Mouse (Mus musculus): ENCODE measurements around the gene Rab3a. TPM values are rescaled to one million over a fixed set of nuclear protein-coding genes. Genes with fewer than 3 reads are reported as not detected.

Gene Rab3a
- total RNA-seq, 2 experiments from 2014 or later = 830 to 904 TPM

DNA sequence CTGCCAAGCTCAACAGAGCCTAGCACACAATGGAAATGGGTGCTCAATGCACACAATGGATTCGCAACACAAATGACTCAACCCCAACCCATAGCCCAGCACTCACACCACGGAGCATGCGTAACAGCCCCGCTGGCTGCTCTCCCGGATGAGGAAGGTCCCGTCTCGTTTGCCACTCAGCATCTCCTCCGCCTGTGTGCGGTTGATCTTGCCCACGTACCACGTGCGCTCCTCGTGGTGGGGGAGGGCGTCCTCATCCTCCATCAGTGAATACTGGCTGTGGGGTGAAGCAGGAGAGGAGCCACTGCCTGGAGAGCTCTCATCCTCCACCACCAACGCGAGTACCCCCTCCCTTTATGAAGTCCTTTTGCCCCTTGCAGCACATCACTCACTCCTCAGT lies 14.5 kb downstream of the Rab3a start:
- intact Hi-C loops (cut with DNase I) = no loop called here
- peak in 1 of 2 experiments; percentile 40 for DNase-seq (ENCODE audit: low spot score in 2 of 2)

DNA sequence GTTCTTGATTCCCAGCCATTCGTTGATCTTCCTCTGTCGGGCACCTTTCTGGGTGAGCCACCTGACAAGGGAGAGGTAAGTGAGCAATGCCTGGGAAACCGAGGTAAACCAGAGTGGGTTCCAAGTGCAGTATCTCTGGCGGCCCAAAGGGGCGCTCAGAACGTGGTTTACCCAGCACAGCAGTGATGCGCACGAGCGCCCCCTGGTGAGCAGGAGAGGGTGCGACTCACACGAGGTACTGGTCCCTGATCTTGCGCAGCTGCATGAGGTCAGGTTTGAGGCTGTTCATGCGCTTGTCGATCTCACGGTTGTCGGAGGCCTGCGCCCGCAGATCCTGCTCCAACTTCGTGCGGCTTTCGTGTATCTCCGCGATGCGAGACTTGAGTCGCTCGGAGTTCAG lies 14.9 kb downstream of the Rab3a start:
- DNase-seq (ENCODE audit: low spot score in 2 of 2) = peak; percentile 96 to 97
- intact Hi-C loops (cut with DNase I) = no loop called here

DNA sequence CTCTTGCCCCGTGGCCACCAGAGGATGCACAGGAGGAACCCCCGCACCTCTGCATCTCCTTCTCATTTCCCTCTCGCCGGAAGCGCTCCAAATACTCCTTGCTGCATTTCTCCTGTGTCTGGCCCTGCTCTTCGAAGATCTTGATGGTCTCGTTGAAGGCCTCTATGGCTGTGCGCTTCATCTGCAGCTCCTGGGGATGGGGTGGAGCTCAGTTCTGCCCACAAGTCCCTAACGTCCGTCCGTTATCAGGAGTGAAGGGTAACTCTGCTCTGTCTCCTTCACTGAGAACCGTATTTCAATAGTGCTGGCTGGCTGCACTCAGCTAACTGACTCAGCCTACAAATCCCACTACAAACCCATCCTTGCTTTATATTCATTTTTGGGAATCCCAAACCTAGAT lies 15.4 kb downstream of the Rab3a start:
- intact Hi-C loops (cut with DNase I) = no loop called here
- DNase-seq (ENCODE audit: low spot score in 2 of 2) = no peak

DNA sequence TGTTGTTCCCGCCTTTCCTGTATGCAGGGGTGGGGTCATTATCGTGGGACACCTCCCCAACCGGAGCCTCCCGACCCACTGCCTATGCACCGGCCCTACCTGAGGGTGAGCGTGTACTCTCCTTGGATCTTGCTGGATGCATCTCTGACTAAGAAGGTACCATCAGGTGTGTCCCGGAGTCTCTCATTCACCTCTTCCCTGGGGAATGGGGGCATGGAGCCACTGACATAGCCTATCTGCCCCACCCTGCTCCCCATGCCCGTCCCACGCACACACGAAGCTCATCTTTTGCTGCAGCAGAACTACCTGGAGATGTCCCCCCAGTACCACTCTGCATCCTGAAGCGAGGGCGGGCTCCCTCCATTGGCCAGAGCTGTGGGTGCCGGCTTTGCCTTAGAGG lies 16.3 kb downstream of the Rab3a start:
- DNase-seq (ENCODE audit: low spot score in 2 of 2) = no peak

DNA sequence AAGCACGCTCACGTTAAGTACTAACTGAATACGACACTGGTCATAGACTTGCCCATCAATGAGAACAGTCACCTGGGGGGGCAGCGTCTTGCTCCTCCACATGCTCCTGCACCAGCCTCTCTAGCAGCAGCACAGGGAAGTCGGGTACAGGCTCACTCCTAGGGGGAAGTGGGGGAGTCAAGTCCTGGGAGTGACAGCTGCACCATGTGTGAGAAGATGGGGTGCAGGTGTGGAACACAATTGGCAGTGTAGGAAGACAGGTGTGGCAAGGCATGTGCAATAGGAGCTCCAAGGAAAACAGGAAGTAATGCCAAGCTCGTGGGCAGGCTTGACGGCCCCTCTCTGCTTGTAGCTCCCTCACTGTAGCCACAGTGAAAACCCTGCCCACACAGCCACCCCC lies 16.7 kb downstream of the Rab3a start:
- no peak for DNase-seq (ENCODE audit: low spot score in 2 of 2)
- intact Hi-C loops (cut with DNase I) = no loop called here

More for the DNA sequence above, 16.3 kb downstream of the Rab3a start:
- intact Hi-C loops (cut with DNase I) = no loop called here

DNA sequence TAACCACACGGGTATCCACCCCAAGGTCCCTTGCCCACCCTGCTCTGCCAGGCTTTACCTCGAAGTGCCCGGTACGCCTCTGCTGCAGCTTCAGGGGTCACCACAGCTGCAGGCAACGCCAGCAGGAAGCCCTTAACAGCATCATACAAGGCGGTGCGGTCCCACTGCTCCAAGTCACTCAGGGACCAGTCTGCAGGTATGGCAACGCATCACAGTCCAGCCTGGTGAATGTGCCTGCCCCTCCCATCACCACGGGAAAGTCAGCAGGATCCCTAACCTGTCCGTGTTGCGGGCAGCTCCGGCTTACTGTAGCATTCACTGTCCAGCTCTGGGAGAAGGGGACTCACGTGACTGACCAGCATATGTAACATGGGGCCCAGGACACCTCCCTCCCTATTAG lies 17.6 kb downstream of the Rab3a start:
- intact Hi-C loops (cut with DNase I) = no loop called here
- DNase-seq (ENCODE audit: low spot score in 2 of 2) = no peak

DNA sequence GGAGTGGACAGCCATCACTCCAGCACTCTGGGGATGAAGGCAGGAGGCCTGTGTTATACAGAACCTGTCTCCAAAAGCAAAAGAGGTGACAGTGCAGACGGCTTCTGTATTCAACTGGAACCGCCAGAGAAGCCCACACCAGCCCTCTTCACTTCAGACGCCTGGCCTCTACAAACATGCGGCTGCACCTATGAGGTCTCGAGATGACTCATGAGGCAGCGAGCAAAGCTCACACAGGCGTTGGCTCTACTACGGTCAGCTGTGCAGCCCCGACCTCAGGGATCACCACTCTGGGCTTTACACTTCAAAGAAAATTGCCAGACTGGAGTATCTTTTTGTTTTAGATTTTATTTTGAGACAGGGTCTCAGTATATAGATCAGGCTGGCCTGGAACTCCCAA lies 18.4 kb downstream of the Rab3a start:
- no peak for DNase-seq (ENCODE audit: low spot score in 2 of 2)

DNA sequence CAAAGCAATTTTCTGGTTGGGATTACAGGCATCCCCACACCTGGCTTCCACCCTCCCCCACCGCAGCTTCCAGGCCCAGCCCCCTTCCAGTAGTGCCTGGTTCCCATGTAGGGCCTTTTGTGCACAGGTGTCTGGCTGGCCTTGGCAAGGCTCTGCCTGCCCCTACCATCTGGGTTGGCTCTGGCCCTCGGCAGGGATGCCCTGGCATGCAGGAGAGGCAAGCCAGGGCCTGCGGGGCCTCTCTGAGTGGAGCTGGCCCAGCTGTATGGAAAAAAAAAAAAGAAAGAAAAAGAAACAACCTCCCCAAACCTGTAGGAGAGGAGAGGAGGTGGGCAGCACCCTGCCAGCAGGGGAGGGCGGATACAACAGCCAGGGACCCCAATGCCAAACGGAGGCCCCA lies 18.9 kb downstream of the Rab3a start:
- DNase-seq (ENCODE audit: low spot score in 2 of 2) = no peak
- intact Hi-C loops (cut with DNase I) = no loop called here

More for the DNA sequence above, 18.4 kb downstream of the Rab3a start:
- intact Hi-C loops (cut with DNase I) = no loop called here

DNA sequence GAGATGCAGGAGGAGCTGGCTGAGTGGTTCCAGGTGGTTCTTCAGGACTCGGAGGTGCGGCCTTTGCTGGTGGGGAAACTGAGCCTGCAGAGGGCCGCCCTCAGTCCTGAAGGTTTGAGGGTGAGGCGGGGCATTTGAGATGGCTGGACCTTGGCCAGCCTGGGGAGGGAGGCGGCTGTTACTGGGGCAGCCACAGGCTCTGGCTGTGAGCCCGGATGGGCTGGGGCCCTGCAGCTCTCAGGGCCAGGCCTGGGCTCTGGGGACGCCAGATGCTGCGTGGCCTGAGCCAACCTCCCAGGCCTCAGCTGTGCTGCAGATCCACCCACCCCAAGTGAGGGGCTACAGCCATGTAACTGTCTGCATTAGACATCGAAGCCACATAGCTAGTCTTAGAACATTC lies 19.4 kb downstream of the Rab3a start:
- DNase-seq (ENCODE audit: low spot score in 2 of 2) = no peak
- intact Hi-C loops (cut with DNase I) = no loop called here

DNA sequence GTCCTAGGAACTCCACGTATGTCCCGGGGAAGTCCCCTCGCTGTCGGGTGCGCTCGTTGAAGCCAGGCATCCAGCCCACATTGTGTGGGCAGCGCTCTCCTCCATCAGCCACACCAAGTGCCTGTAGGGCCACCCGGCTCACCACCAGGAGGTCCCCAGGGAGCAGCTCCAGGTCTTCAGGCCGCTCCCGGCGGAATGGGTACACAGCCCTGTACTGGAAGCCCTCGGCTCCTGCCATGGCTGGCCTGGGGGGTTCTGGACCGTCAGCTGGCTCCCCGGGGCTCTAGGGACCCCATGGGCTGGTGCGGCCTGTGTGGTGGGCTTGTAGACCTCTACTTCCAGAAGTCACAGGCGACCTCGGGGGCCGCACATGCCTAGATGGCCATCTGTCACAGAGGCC lies 20.3 kb downstream of the Rab3a start:
- DNase-seq (ENCODE audit: low spot score in 2 of 2) = no peak
- intact Hi-C loops (cut with DNase I) = no loop called here

DNA sequence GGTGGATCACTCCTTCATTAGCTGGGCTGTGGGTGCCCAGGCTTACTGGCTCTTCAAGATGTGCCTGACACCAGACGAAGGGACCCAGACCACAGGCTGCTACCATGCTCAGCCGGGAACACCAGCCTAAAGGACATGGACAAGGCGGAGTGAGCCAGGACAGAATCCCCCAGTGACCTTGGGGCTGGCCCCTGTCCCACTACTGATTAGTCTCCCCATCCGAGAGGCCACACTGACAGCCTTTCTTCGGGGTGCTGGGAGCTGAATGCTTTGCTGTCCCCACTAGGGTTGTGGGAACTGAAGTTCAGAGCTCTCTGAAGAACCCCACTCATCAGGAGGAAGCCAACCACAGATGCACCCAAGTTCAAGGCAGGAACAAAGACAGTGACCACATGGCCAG lies 20.7 kb downstream of the Rab3a start:
- intact Hi-C loops (cut with DNase I) = no loop called here
- no peak for DNase-seq (ENCODE audit: low spot score in 2 of 2)

DNA sequence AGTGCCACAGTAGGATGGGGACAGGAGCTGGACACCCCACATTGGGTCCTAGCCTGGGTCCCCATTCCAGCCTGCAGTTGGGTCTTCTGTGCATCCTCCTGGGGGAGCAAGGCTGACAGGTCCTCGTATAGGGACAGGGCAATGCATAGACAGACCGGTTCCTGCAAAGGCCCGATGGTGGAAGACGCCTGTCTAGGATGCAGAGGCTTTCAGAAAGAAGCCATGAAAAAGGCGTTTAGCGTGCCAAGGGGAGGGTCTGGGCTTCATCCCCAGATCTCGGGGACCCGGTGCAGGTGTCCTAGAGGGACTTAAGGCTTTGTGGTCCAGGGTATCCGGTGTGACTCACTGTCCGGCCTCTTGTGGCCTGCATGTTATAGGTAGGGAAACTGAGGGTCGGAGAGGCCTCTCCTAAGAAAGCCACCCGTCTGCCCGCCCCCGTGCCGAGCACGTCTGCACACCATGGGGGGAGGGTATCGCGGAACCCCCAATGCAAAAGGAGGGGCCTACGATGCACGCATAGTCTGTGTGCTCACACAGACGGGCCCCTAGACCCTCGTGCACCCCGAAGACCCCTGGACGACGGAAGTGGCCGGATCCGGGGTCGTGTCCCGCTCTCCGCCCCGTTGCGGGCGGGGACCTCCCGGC lies 21.5 kb downstream of the Rab3a start:
- no peak for DNase-seq (ENCODE audit: low spot score in 2 of 2)
- intact Hi-C loops (cut with DNase I) = loop anchor here (2.0 kb wide), 1 partner anchor 21 kb away; the partner anchor contains the start of gene Rab3a

DNA sequence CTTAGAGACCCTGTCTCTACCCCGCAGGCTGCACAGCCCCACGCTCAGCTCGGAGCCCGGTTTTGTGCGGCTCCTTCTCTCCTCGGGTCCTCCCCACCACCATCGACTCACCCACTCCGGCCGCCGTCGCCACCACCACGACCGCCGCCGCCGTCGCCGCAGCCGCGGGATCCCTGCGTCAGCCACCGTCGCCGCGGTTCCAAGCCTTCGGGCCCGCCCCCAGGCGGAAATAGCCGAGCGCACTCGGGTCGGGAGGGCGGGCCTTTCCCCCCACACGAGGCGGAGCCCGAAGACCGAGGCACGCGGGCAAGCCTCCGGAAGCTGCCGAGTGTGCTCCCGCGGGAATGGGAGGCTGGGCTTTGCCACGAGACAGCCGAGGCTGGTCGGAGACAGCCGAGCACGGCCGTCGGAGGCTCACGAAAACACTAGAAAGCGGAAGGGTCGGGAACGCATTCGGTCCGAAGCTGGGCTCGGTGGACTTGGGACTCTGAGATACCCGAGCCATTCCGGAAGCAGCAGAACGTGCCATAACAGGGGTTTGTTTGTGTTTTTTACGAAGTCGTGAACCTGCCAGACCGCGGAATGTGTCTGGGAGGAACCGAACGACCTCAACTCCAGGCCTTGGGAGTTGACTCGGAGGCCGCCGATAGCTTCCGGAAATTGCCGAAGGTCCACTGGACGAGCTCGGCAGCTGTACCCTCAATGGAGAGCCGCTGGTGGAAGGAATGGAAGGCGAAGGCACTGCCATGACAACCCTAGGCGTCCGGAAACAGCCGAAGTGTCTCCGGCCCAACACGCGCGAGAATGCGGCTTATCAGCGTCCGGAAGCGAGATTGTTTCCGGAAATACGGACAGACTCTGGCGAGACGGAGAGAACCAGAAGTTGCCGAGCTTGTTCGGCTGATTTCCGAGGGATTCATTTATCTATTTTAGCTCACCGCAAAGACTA lies 22.3 kb downstream of the Rab3a start, which contains the start of gene Pik3r2:
Pik3r2 (minus strand) TSS at position 218 of the 949 bp plus-strand sequence.
- intact Hi-C loops (cut with DNase I) = loop anchor here (2.0 kb wide), 1 partner anchor 22 kb away; the partner anchor contains the start of gene Rab3a

DNA sequence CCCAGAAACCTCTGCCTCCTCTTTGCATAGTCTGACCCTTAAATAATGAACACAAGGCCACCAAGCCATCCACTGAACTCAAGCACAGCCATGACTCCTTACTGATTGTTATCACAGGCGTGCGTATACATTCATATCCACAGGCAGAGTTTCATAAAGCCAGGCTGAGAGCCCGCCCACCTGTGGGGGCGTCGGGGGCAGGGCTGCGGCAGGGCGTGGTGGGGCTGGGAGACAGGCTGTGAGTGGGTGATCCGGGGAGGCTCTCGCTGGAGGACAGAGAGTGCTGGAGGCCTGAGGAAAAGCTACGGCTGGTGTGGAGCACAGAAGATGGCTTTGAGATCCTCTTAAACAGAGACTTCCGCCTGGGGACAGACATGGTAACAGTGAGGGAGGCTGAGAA lies 25.6 kb downstream of the Rab3a start:
- peak in 1 of 2 experiments; percentile 56 for DNase-seq (ENCODE audit: low spot score in 2 of 2)
- intact Hi-C loops (cut with DNase I) = no loop called here

More for the DNA sequence above, 22.3 kb downstream of the Rab3a start, which contains the start of gene Pik3r2:
- DNase-seq (ENCODE audit: low spot score in 2 of 2) = peak; percentile 98 to 99

DNA sequence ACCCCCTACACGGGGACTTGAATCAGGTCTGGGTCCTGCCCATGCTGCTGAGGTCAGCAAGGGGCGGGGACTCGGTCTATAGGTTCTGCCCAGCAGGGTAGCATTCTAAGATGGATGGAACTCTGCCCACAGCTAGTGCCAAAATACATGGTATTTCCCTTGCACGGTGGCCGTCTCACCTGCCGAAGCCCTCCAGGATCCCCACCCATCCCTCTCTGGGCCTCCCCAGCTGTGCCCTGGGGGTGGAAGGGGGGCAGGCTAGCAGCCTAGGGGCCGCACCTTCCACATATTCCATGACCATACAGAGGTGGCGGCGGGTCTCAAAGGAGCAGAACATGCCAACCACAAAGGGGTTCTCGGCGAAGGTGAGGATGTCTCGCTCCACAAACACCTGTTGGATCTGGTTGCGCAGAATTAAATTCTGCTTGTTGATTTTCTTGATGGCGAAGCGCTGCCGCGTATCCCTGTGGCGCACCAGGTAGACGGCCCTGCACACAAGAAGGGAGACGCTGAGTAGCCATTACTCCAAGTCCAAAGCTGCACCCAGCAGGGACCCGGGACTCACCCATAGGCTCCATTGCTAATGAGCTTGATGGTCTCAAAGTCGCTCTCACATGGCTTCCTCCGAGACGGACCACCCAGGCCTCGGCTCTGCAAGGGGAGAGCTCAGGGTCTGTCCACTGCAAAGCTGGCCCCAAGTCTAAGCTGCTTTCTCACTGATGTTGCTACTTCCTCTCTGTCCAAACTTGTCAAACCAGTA lies 32.0 kb downstream of the Rab3a start:
- DNase-seq (ENCODE audit: low spot score in 2 of 2) = no peak
- intact Hi-C loops (cut with DNase I) = no loop called here

DNA sequence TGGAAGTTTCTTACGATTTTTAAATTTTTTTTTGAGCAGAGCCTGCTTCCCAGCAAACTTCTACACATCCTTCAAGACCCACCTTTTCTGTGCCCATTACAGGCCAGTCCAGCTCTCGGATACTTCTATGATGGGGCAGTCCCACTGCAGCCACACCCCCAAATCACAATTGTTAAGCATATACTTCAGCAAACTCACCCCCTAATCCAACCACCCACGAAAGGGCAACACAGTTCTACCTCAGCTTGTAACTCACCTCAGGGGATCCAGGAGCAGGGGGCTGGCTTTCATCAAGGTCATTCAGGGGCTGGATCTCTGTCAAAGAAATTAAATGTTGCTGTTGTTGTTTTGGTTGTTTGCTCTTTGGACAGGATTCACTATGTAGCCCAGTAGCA lies 32.6 kb downstream of the Rab3a start:
- no peak for DNase-seq (ENCODE audit: low spot score in 2 of 2)
- intact Hi-C loops (cut with DNase I) = no loop called here

DNA sequence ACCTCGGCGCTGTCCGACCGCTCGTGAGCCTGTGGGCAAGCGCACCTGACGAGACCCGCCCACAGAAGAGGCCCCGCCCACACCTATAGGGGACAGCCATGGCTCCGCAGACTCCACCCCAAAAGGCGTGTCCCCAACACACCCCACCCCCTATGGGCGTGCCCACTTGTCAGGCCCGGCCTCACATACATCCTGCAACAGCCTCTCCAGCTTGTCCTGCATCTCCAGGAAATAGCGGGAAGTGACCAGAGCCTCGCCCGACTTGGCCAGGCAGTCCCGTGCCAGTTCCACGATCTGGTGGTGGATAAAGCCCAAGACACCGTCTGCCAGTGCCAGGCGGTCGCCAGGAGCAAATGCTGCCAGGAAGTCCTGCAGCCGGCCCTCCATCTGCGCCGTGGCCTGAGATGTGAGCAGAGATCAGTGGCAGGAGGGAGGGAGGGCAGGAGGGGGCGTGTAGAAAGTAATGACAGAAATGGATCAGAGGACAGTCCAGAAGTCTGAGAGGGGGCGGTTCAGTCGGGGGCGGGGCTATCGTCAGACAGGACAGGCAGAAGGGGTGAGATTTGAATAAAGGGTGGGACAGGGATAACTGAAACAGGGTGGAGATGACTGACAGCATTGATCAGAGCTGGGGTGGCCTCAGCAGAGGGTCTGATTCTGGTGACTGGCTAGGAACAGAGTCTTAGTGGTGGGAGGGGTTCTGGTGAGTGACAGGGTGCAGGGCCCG lies 33.6 kb downstream of the Rab3a start:
- DNase-seq (ENCODE audit: low spot score in 2 of 2) = no peak
- intact Hi-C loops (cut with DNase I) = no loop called here

DNA sequence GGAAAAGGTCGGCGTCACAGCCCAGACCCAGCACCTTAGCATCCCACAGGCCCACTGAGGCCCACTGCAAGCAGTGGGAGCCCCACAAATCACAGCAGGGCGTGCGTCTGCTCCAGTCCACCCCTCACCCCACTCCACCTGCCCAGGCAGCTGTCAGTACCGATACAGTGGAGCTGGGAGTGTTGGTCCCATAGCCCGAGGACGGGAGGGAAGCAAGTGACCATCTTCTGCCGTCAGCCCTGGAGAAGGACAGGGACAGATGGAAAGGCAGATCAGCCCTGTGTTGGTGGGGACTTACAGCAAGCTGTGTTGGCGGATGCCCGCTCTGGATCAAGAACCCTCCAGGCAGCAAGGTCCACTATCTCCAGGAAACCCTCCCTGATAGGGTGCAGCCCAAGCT lies 34.6 kb downstream of the Rab3a start:
- intact Hi-C loops (cut with DNase I) = no loop called here
- DNase-seq (ENCODE audit: low spot score in 2 of 2) = no peak

DNA sequence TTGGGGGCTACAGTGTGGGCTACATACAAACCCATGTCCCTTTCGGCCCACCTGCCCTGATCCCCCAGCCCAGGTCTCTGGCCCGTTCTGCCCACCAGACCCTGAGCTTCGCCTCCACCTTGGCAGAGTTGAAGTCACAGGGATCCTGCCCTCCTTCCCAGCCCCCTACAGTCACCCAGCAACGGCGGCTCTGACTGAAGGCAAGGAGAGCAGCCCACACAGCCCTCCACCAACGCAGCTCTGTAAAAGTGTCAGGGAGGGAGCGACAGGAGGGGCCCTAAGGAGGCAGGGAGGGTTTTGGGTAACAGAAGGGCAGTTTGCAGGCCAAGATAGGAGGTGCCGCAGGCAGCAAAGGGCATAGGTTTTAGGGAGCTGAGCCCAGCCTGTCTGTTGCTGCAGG lies 36.4 kb downstream of the Rab3a start:
- intact Hi-C loops (cut with DNase I) = no loop called here
- DNase-seq (ENCODE audit: low spot score in 2 of 2) = peak in 1 of 2 experiments; percentile 70

All from left cerebral cortex, postnatal 25 days (tissue).